Mouse (Mus musculus) MEL (cell line): Measurements from ENCODE around the gene Hoxb5.

Source experiments
- CHD1 ChIP-seq: IDR thresholded peaks from 2 replicates; pipeline ENCODE4 v1.6.1; 2012; ENCODE audit warnings: low read depth, mild to moderate bottlenecking, inconsistent platforms, low read length, improper control_type of control experiment
- CTCF ChIP-seq, 3 experiments: IDR thresholded peaks in 2 of 3; conservative IDR thresholded peaks in 1 of 3; 2 replicates each; pipeline ENCODE4 v1.5.1; 2011 to 2012; ENCODE audit warnings: low read length in 3 of 3, low read depth in 2 of 3, mild to moderate bottlenecking in 2 of 3, improper control_type of control experiment in 1 of 3, inconsistent platforms in 1 of 3, mixed read lengths in 1 of 3, moderate library complexity in 1 of 3; ENCODE audit not compliant: control insufficient read depth in 1 of 3, insufficient read depth in 1 of 3, poor library complexity in 1 of 3, severe bottlenecking in 1 of 3
- EP300 ChIP-seq, 2 experiments: IDR thresholded peaks; 2 replicates each; pipeline ENCODE4 v1.6.1; 2011; ENCODE audit warnings: improper control_type of control experiment in 2 of 2, low read length in 2 of 2, low read depth in 1 of 2, mild to moderate bottlenecking in 1 of 2
- MAX ChIP-seq: IDR thresholded peaks from 2 replicates; pipeline ENCODE4 v1.6.1; 2011; ENCODE audit warnings: low read length, improper control_type of control experiment
- MYC ChIP-seq: IDR thresholded peaks from 2 replicates; pipeline ENCODE4 v1.6.1; 2011; ENCODE audit warnings: low read depth, mild to moderate bottlenecking, low read length, improper control_type of control experiment, moderate library complexity
- NRF1 ChIP-seq: IDR thresholded peaks from 2 replicates; pipeline ENCODE4 v1.6.1; 2014; ENCODE audit warnings: low read depth, mild to moderate bottlenecking, inconsistent platforms, low read length, improper control_type of control experiment, moderate library complexity; ENCODE audit not compliant: poor library complexity, insufficient read depth, severe bottlenecking
- POLR2A ChIP-seq, 2 experiments: IDR thresholded peaks; 2 replicates each; pipeline ENCODE4 v1.6.1; 2011 to 2012; ENCODE audit warnings: low read length in 2 of 2, mild to moderate bottlenecking in 2 of 2, control low read depth in 1 of 2, improper control_type of control experiment in 1 of 2, low read depth in 1 of 2, moderate library complexity in 1 of 2; ENCODE audit not compliant: control insufficient read depth in 1 of 2, insufficient read depth in 1 of 2, poor library complexity in 1 of 2
- POLR2AphosphoS2 ChIP-seq: IDR thresholded peaks from 2 replicates; pipeline ENCODE4 v1.6.1; 2011; ENCODE audit warnings: low read length, improper control_type of control experiment
- POLR2AphosphoS5 ChIP-seq: IDR thresholded peaks from 2 replicates; pipeline ENCODE4 v1.6.1; 2012; ENCODE audit warnings: low read depth, borderline replicate concordance, mild to moderate bottlenecking, inconsistent platforms, low read length, moderate library complexity, mixed read lengths
- RCOR1 ChIP-seq: IDR thresholded peaks from 2 replicates; pipeline ENCODE4 v1.6.1; 2012; ENCODE audit warnings: low read depth, mild to moderate bottlenecking, inconsistent platforms, low read length, improper control_type of control experiment
- TBP ChIP-seq: IDR thresholded peaks from 2 replicates; pipeline ENCODE4 v1.8.0; 2011; ENCODE audit warnings: low read depth, low read length, improper control_type of control experiment
- UBTF ChIP-seq: IDR thresholded peaks from 2 replicates; pipeline ENCODE4 v1.6.1; 2012; ENCODE audit warnings: low read depth, mild to moderate bottlenecking, inconsistent platforms, low read length, improper control_type of control experiment, moderate library complexity, borderline replicate concordance; ENCODE audit not compliant: insufficient read depth
- USF1 ChIP-seq: IDR thresholded peaks from 2 replicates; pipeline ENCODE4 v1.6.1; 2014; ENCODE audit warnings: low read depth, mild to moderate bottlenecking, inconsistent platforms, low read length, improper control_type of control experiment, moderate library complexity
- ZMIZ1 ChIP-seq: IDR thresholded peaks from 2 replicates; pipeline ENCODE4 v1.6.1; 2012; ENCODE audit warnings: low read depth, mild to moderate bottlenecking, inconsistent platforms, low read length, improper control_type of control experiment, moderate library complexity

DNA sequence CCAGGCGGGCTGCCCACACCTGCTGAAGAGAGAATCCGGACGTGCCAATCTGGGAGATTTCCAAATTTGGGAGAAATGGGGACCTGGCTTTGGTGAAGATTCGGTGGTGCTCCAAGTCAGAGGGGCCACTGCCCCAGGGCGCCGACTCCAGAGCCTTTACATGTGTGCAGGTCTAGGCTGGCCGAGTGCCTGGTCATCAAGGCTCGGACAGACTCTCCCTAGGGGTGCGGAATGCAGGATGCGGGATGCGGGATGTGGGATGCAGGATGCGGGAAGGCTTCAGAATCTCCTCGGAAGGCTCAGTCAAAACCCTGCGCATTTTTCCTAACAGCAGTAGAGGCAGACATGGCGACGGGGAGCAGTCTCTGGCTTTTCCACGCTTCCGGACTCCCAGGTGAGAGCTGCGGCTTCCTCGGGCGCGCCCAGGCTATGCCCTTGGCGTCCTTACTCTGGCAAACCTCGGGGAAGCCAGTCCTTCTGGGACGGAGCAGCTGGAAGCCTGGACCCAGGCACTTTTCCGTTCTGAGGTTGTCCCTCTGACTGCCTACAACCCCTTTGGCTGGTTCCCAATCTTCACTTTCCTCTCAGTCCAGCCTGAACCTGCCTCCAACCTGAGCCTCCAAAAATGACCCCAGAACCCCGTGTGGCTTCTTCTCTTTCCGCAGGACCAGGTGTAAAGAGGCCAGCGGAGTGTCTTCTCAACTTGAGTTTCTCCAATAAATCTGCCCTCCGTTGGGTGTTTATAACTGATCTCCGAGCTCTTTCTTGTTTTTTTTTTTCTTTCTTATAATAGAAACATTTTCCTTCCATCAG, 23.5 kb upstream of the Hoxb5 start:
- TF ChIP-seq POLR2AphosphoS2 (no peak), USF1 (no peak), CTCF (IDR thresholded peaks at IDR 0.05 in 2 of 3, conservative IDR thresholded peaks at IDR 0.05 in 1 of 3; ENCODE audit: control insufficient read depth in 1 of 3, insufficient read depth in 1 of 3, low read depth in 2 of 3, low read length in 3 of 3, poor library complexity in 1 of 3, severe bottlenecking in 1 of 3) (no peak), CHD1 (no peak), EP300 (IDR thresholded peaks at IDR 0.05; ENCODE audit: low read depth in 1 of 2, low read length in 2 of 2) (no peak), POLR2AphosphoS5 (no peak), POLR2A (IDR thresholded peaks at IDR 0.05; ENCODE audit: control insufficient read depth in 1 of 2, insufficient read depth in 1 of 2, low read depth in 1 of 2, low read length in 2 of 2, poor library complexity in 1 of 2) (no peak), ZMIZ1 (no peak), MAX (no peak), NRF1 (no peak), UBTF (no peak), MYC (no peak), RCOR1 (no peak), TBP (no peak)
